Mouse (Mus musculus): ENCODE results near the gene Eddm3b. TPM values are rescaled to one million over a fixed set of nuclear protein-coding genes. Genes with fewer than 3 reads are reported as not detected.
"Not testable (repeated sequence)": the region's sequence is repeated elsewhere in the genome, so short reads cannot be mapped to it uniquely, and the experiment has no call there.

Eddm3b gene
- polyA plus RNA-seq, 1 experiment from 2014 or later = not detected

GRCm38 (mm10) chr14:51098300-51098699 lies 15.9 kb upstream of the Eddm3b start:
- not testable (repeated sequence) for H3K27ac ChIP-seq; H3K9ac ChIP-seq; H3K36me3 ChIP-seq (replicated peaks); H3K9me3 ChIP-seq; H3K4me2 ChIP-seq; H3K27me3 ChIP-seq (replicated peaks); H3K4me1 ChIP-seq; H3K4me3 ChIP-seq
- peak; percentile 32; the same call in 1 of the 2 replicates for ATAC-seq (replicated peaks)
- WGBS = 10% methylated on average over 1 of the region's 1 CpGs

GRCm38 (mm10) chr14:51098921-51099320 lies 15.3 kb upstream of the Eddm3b start:
- WGBS = 94% methylated on average over 11 of the region's 11 CpGs
- Histone ChIP-seq H3K27me3 (replicated peaks) (no peaks in the 10 kb centered on the region), H3K27ac (no peak overlapping the region), H3K4me2 (no peak overlapping the region), H3K36me3 (replicated peaks) (no peaks in the 10 kb centered on the region), H3K9ac (no peak overlapping the region), H3K4me3 (no peak overlapping the region), H3K9me3 (no peaks in the 10 kb centered on the region), H3K4me1 (no peaks in the 10 kb centered on the region)
- ATAC-seq (replicated peaks) = no peak

GRCm38 (mm10) chr14:51101284-51101683 lies 12.9 kb upstream of the Eddm3b start:
- ATAC-seq (replicated peaks) = no peak
- H3K4me1 ChIP-seq = no peaks in the 10 kb centered on the region
- H3K36me3 ChIP-seq (replicated peaks) = no peaks in the 10 kb centered on the region
- no peak overlapping the region for H3K4me3 ChIP-seq
- no peak overlapping the region for H3K27ac ChIP-seq
- no peak overlapping the region for H3K4me2 ChIP-seq
- H3K27me3 ChIP-seq (replicated peaks) = no peaks in the 10 kb centered on the region
- no peak overlapping the region for H3K9ac ChIP-seq
- no peaks in the 10 kb centered on the region for H3K9me3 ChIP-seq
- WGBS = 80% methylated on average over 9 of the region's 9 CpGs

- Histone ChIP-seq H3K4me2 (no peak overlapping the region), H3K4me1 (no peaks in the 10 kb centered on the region), H3K27me3 (replicated peaks) (no peaks in the 10 kb centered on the region), H3K36me3 (replicated peaks) (no peaks in the 10 kb centered on the region), H3K27ac (no peak overlapping the region), H3K9ac (no peak overlapping the region), H3K9me3 (no peaks in the 10 kb centered on the region), H3K4me3 (no peak overlapping the region)
- ATAC-seq (replicated peaks) = peak; percentile 63
- WGBS = 64% methylated on average over 3 of the region's 3 CpGs
Observed at GRCm38 (mm10) chr14:51103217-51103616, 11.0 kb upstream of the Eddm3b start.

- ATAC-seq (replicated peaks) = no peak
- no peaks in the 10 kb centered on the region for H3K9me3 ChIP-seq
- H3K4me2 ChIP-seq = no peak overlapping the region
- H3K9ac ChIP-seq = no peak overlapping the region
- no peaks in the 10 kb centered on the region for H3K4me1 ChIP-seq
- no peaks in the 10 kb centered on the region for H3K27me3 ChIP-seq (replicated peaks)
- WGBS = 82% methylated on average over 2 of the region's 2 CpGs
- H3K36me3 ChIP-seq (replicated peaks) = no peaks in the 10 kb centered on the region
- H3K27ac ChIP-seq = no peak overlapping the region
- H3K4me3 ChIP-seq = no peak overlapping the region
Observed at GRCm38 (mm10) chr14:51104366-51104765, 9.9 kb upstream of the Eddm3b start.

- no peak for ATAC-seq (replicated peaks)
- H3K9ac ChIP-seq = no peak overlapping the region
- no peaks in the 10 kb centered on the region for H3K9me3 ChIP-seq
- H3K36me3 ChIP-seq (replicated peaks) = no peaks in the 10 kb centered on the region
- H3K4me3 ChIP-seq = no peak overlapping the region
- no peak overlapping the region for H3K27ac ChIP-seq
- H3K4me1 ChIP-seq = no peaks in the 10 kb centered on the region
- no peaks in the 10 kb centered on the region for H3K27me3 ChIP-seq (replicated peaks)
- no peak overlapping the region for H3K4me2 ChIP-seq
Observed at GRCm38 (mm10) chr14:51106449-51106967, 7.7 kb upstream of the Eddm3b start.

- H3K4me1 ChIP-seq = no peaks in the 10 kb centered on the region
- no peaks in the 10 kb centered on the region for H3K36me3 ChIP-seq (replicated peaks)
- no peaks in the 10 kb centered on the region for H3K9me3 ChIP-seq
- H3K4me2 ChIP-seq = no peak overlapping the region
- ATAC-seq (replicated peaks) = no peak
- no peak overlapping the region for H3K9ac ChIP-seq
- no peak overlapping the region for H3K4me3 ChIP-seq
- no peaks in the 10 kb centered on the region for H3K27me3 ChIP-seq (replicated peaks)
- H3K27ac ChIP-seq = no peak overlapping the region
- WGBS = 78% methylated on average over 3 of the region's 3 CpGs
Observed at GRCm38 (mm10) chr14:51111966-51112365, 2.3 kb upstream of the Eddm3b start.

GRCm38 (mm10) chr14:51113476-51113875 lies 750 bp upstream of the Eddm3b start:
- no peak overlapping the region for H3K9ac ChIP-seq
- H3K27ac ChIP-seq = no peak overlapping the region
- no peaks in the 10 kb centered on the region for H3K9me3 ChIP-seq
- 30% methylated on average over 9 of the region's 9 CpGs for WGBS
- 0 out of 2 replicates have a peak overlapping the region, but pooled peaks have one; percentile 24 for H3K4me2 ChIP-seq
- no peaks in the 10 kb centered on the region for H3K36me3 ChIP-seq (replicated peaks)
- no peak overlapping the region for H3K4me3 ChIP-seq
- ATAC-seq (replicated peaks) = no peak
- no peaks in the 10 kb centered on the region for H3K4me1 ChIP-seq
- no peaks in the 10 kb centered on the region for H3K27me3 ChIP-seq (replicated peaks)

GRCm38 (mm10) chr14:51125684-51126083 lies 11.5 kb downstream of the Eddm3b start:
- H3K4me2 ChIP-seq = no peak overlapping the region
- ATAC-seq (replicated peaks) = no peak
- H3K9ac ChIP-seq = no peak overlapping the region
- no peak overlapping the region for H3K27ac ChIP-seq
- no peaks in the 10 kb centered on the region for H3K36me3 ChIP-seq (replicated peaks)
- no peaks in the 10 kb centered on the region for H3K27me3 ChIP-seq (replicated peaks)
- no peak overlapping the region for H3K4me3 ChIP-seq
- no peaks in the 10 kb centered on the region for H3K9me3 ChIP-seq
- H3K4me1 ChIP-seq = no peaks in the 10 kb centered on the region
- WGBS = 86% methylated on average over 6 of the region's 6 CpGs

GRCm38 (mm10) chr14:51127648-51128258 lies 13.5 kb downstream of the Eddm3b start:
- H3K4me1 ChIP-seq = no peaks in the 10 kb centered on the region
- H3K36me3 ChIP-seq (replicated peaks) = no peaks in the 10 kb centered on the region
- H3K27me3 ChIP-seq (replicated peaks) = no peaks in the 10 kb centered on the region
- H3K9ac ChIP-seq = no peak overlapping the region
- ATAC-seq (replicated peaks) = no peak
- 81% methylated on average over 2 of the region's 2 CpGs for WGBS
- no peak overlapping the region for H3K27ac ChIP-seq
- H3K4me2 ChIP-seq = no peak overlapping the region
- no peaks in the 10 kb centered on the region for H3K9me3 ChIP-seq
- H3K4me3 ChIP-seq = no peak overlapping the region

- no peaks in the 10 kb centered on the region for H3K9me3 ChIP-seq
- no peaks in the 10 kb centered on the region for H3K36me3 ChIP-seq (replicated peaks)
- H3K27me3 ChIP-seq (replicated peaks) = no peaks in the 10 kb centered on the region
- ATAC-seq (replicated peaks) = no peak
- no peaks in the 10 kb centered on the region for H3K4me1 ChIP-seq
- no peak overlapping the region for H3K9ac ChIP-seq
- no peak overlapping the region for H3K4me3 ChIP-seq
- H3K4me2 ChIP-seq = no peak overlapping the region
- no peak overlapping the region for H3K27ac ChIP-seq
- WGBS = 84% methylated on average over 9 of the region's 9 CpGs
Observed at GRCm38 (mm10) chr14:51128775-51129623, 14.8 kb downstream of the Eddm3b start.

GRCm38 (mm10) chr14:51129624-51129975 lies 15.4 kb downstream of the Eddm3b start:
- Histone ChIP-seq H3K27me3 (replicated peaks) (no peaks in the 10 kb centered on the region), H3K27ac (no peak overlapping the region), H3K4me1 (no peaks in the 10 kb centered on the region), H3K9ac (no peak overlapping the region), H3K9me3 (no peaks in the 10 kb centered on the region), H3K4me2 (no peak overlapping the region), H3K36me3 (replicated peaks) (no peaks in the 10 kb centered on the region), H3K4me3 (no peak overlapping the region)
- no peak for ATAC-seq (replicated peaks)
- WGBS = 78% methylated on average over 4 of the region's 4 CpGs

All from midbrain, embryonic 15.5 days (tissue).